ENCODE assay signal across 8 mouse cellular contexts in the genomic region with DNA sequence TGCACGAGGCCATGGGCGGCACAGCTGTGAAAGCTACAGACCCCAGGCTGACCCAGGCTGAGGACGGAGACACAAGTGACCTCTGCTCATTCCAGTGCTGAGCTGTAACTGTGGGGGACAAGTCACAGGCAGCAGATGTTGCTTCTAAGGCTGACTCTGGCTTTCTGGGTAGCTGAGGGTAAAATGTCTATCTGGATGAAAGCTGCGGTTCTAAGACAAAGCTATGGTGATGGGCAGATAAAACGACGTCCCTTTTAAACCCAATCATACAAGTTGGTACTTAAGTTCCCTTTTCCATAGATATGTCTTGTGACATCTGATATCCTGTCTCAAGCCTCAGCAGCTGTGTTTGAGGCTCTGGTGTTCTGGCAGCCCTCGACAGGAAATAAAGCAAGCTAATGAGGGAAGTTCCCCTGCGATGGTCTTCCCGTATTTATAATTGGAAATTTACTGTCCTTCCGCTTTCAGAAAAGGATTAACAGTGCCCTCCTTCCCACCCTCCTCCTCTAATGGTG.
DNase-seq lines count a peak whose midpoint lies in the region; ATAC-seq and TF ChIP-seq lines count a peak whose summit lies in the region.

No protein-coding gene starts in this region.

- DNase-seq in forebrain, postnatal 0 days, result no peak
- peak; percentile 38 to 46 for DNase-seq in lung, postnatal 4 days
- no peak for DNase-seq in urinary bladder, adult 18-20 months (ENCODE audit: low spot score in 2 of 2)
- no peak for DNase-seq in frontal cortex, postnatal 25 days (ENCODE audit: low spot score in 2 of 2)

- H3K36me3 ChIP-seq in forebrain, postnatal 0 days (ENCODE audit: insufficient read depth), result peaks cover 4% of the 10 kb centered on the region; the same call in 1 of the 2 replicates
- no peaks in the 10 kb centered on the region for H3K36me3 ChIP-seq in forebrain, embryonic 13.5 days (ENCODE audit: poor library complexity, severe bottlenecking)
- H3K36me3 ChIP-seq in intestine, embryonic 15.5 days, result no peaks in the 10 kb centered on the region
- H3K36me3 ChIP-seq in hindbrain, embryonic 16.5 days (ENCODE audit: control insufficient read depth, insufficient read depth, low read length), result no peaks in the 10 kb centered on the region

- no peaks in the 10 kb centered on the region for H3K9me3 ChIP-seq in forebrain, postnatal 0 days (ENCODE audit: low read length)
- H3K9me3 ChIP-seq in forebrain, embryonic 13.5 days (replicated peaks), result no peaks in the 10 kb centered on the region; the same call in 1 of the 2 replicates
- H3K9me3 ChIP-seq in intestine, embryonic 15.5 days, result no peaks in the 10 kb centered on the region
- no peaks in the 10 kb centered on the region for H3K9me3 ChIP-seq in hindbrain, embryonic 16.5 days (ENCODE audit: control insufficient read depth, low read length)

- no peak overlapping the region for H3K27ac ChIP-seq in forebrain, postnatal 0 days (ENCODE audit: low read depth, low read length)
- H3K27ac ChIP-seq in forebrain, embryonic 13.5 days, result no peak overlapping the region
- H3K27ac ChIP-seq in intestine, embryonic 15.5 days, result 0 out of 2 replicates have a peak overlapping the region, but pooled peaks have one; percentile 33
- no peak overlapping the region for H3K27ac ChIP-seq in hindbrain, embryonic 16.5 days (ENCODE audit: low read depth, low read length)

- 33% methylated on average over 10 of the region's 10 CpGs for WGBS in forebrain, postnatal 0 days
- 26% methylated on average over 10 of the region's 10 CpGs for WGBS in forebrain, embryonic 13.5 days
- WGBS in intestine, embryonic 15.5 days, result 33% methylated on average over 10 of the region's 10 CpGs
- 51% methylated on average over 10 of the region's 10 CpGs for WGBS in hindbrain, embryonic 16.5 days

- H3K4me2 ChIP-seq in forebrain, postnatal 0 days (ENCODE audit: low read depth), result no peak overlapping the region
- no peak overlapping the region for H3K4me2 ChIP-seq in forebrain, embryonic 13.5 days
- peak overlapping the region; percentile 14; the same call in 1 of the 2 replicates for H3K4me2 ChIP-seq in intestine, embryonic 15.5 days (replicated peaks)
- no peak overlapping the region for H3K4me2 ChIP-seq in hindbrain, embryonic 16.5 days (ENCODE audit: low read length)

- no peak overlapping the region for H3K9ac ChIP-seq in forebrain, postnatal 0 days
- H3K9ac ChIP-seq in forebrain, embryonic 13.5 days, result no peak overlapping the region
- H3K9ac ChIP-seq in intestine, embryonic 15.5 days, result no peak overlapping the region
- no peak overlapping the region for H3K9ac ChIP-seq in hindbrain, embryonic 16.5 days (ENCODE audit: low read depth, low read length)

- no peak for TF ChIP-seq CTCF in forebrain, postnatal 0 days (IDR thresholded peaks at IDR 0.05; ENCODE audit: low read depth)

- peak; percentile 14; the same call in 1 of the 2 replicates for ATAC-seq in forebrain, postnatal 0 days
- no peak for ATAC-seq in forebrain, embryonic 13.5 days
- peak; percentile 91 for ATAC-seq in activated CD4-positive, CD25-positive, alpha-beta regulatory T cell, adult 4 months
- no peak for ATAC-seq in intestine, embryonic 15.5 days
- ATAC-seq in hindbrain, embryonic 16.5 days, result no peak

- H3K4me3 ChIP-seq in forebrain, postnatal 0 days (ENCODE audit: low read depth, low read length), result no peak overlapping the region
- H3K4me3 ChIP-seq in forebrain, embryonic 13.5 days, result no peak overlapping the region
- no peak overlapping the region for H3K4me3 ChIP-seq in intestine, embryonic 15.5 days (replicated peaks)
- no peak overlapping the region for H3K4me3 ChIP-seq in hindbrain, embryonic 16.5 days (ENCODE audit: low read length)

- H3K4me1 ChIP-seq in forebrain, postnatal 0 days (ENCODE audit: insufficient read depth), result no peaks in the 10 kb centered on the region
- H3K4me1 ChIP-seq in forebrain, embryonic 13.5 days, result peaks cover 5% of the 10 kb centered on the region; the same call in 1 of the 2 replicates
- H3K4me1 ChIP-seq in intestine, embryonic 15.5 days (replicated peaks), result peaks cover 19% of the 10 kb centered on the region
- no peaks in the 10 kb centered on the region for H3K4me1 ChIP-seq in hindbrain, embryonic 16.5 days (ENCODE audit: control insufficient read depth, insufficient read depth, low read depth, low read length)

- no peaks in the 10 kb centered on the region for H3K27me3 ChIP-seq in forebrain, postnatal 0 days (ENCODE audit: insufficient read depth, low read length)
- no peaks in the 10 kb centered on the region for H3K27me3 ChIP-seq in forebrain, embryonic 13.5 days
- no peaks in the 10 kb centered on the region for H3K27me3 ChIP-seq in intestine, embryonic 15.5 days (replicated peaks)
- H3K27me3 ChIP-seq in hindbrain, embryonic 16.5 days (replicated peaks; ENCODE audit: control insufficient read depth, insufficient read depth, low read length), result no peaks in the 10 kb centered on the region

Comparison
In these comparisons a context has a peak if more than half of its experiments do, and no peak if none do; other contexts are left out.
1. ATAC-seq: peak in forebrain, postnatal 0 days (single experiment) and activated CD4-positive, CD25-positive, alpha-beta regulatory T cell, adult 4 months (single experiment); none in forebrain, embryonic 13.5 days (single experiment), intestine, embryonic 15.5 days (single experiment) and hindbrain, embryonic 16.5 days (single experiment).
2. DNase-seq: peak in lung, postnatal 4 days (2 of 2); none in forebrain, postnatal 0 days (single experiment), urinary bladder, adult 18-20 months (0 of 2) and frontal cortex, postnatal 25 days (0 of 2).